Mouse (Mus musculus) stomach, embryonic 14.5 days (tissue): ENCODE data around the gene Carmil2. TPM values are rescaled to one million over a fixed set of nuclear protein-coding genes. Genes with fewer than 3 reads are reported as not detected.

ENCODE experiments used
- ATAC-seq: fragments of 200-750 bp; cut with Nextera tagmentation; 2 replicates; pipeline ENCODE4 v1.8.0; 2017; ENCODE audit warnings: low read depth, moderate TSS enrichment; ENCODE audit not compliant: insufficient number of reproducible peaks, insufficient read depth, low FRiP score
- H3K27ac ChIP-seq: fragments of 300-500 bp; sonication (generic); 2 replicates; pipeline ENCODE4 v1.5.1; 2014; ENCODE audit warnings: mild to moderate bottlenecking, low read length, moderate library complexity, mixed read lengths
- H3K27me3 ChIP-seq: fragments of 300-500 bp; sonication (generic); 2 replicates; pipeline ENCODE4 v1.6.1; 2014; ENCODE audit warnings: low read length, control low read depth, mixed read lengths; ENCODE audit not compliant: control insufficient read depth, insufficient read depth
- H3K36me3 ChIP-seq: fragments of 300-500 bp; sonication (generic); 2 replicates; pipeline ENCODE4 v1.6.1; 2014; ENCODE audit warnings: mild to moderate bottlenecking, control low read depth, low read length, moderate library complexity, mixed read lengths; ENCODE audit not compliant: control insufficient read depth, insufficient read depth
- H3K4me1 ChIP-seq: fragments of 300-500 bp; sonication (generic); 2 replicates; pipeline ENCODE4 v1.6.1; 2014; ENCODE audit warnings: low read length, control low read depth, mixed read lengths; ENCODE audit not compliant: control insufficient read depth, insufficient read depth
- H3K4me2 ChIP-seq: fragments of 300-500 bp; sonication (generic); replicated peaks from 2 replicates; pipeline ENCODE4 v1.6.1; 2014; ENCODE audit warnings: low read depth, low read length, control low read depth
- H3K4me3 ChIP-seq: fragments of 300-500 bp; sonication (generic); 2 replicates; pipeline ENCODE4 v1.5.1; 2014; ENCODE audit warnings: low read depth, low read length, control low read depth
- H3K9ac ChIP-seq: fragments of 300-500 bp; sonication (generic); replicated peaks from 2 replicates; pipeline ENCODE4 v1.6.1; 2014; ENCODE audit warnings: low read depth, mild to moderate bottlenecking, control low read depth, low read length, moderate library complexity, mixed read lengths
- H3K9me3 ChIP-seq: fragments of 300-500 bp; sonication (generic); 2 replicates; pipeline ENCODE4 v1.6.1; 2016; ENCODE audit warnings: low read depth, low read length, control low read depth; ENCODE audit not compliant: control insufficient read depth
- WGBS: fragments of 180-500 bp; shearing (Covaris S2); extraction: QIAGEN DNeasy Blood & Tissue Kit; methylation state at CpG from one replicate; pipeline ENCODE4 v1.1.7; 2014; 5-methylcytosine and 5-hydroxymethylcytosine counted together
- polyA plus RNA-seq: library from polyadenylated mRNA; unstranded; fragments of >200 nt; fragmentation: Nextera tagmentation; extraction: Ambion mirVana; gene quantifications from 2 replicates; pipeline ENCODE4 v1.2.1, GENCODE M21; 2014

Carmil2 gene
- polyA plus RNA-seq, 1 experiment from 2014 or later: 1.0 TPM

GRCm38 (mm10) chr8:105657641-105658040, 28.4 kb upstream of the Carmil2 start:
- Histone ChIP-seq H3K27me3 (no peaks in the 10 kb centered on the region), H3K4me3 (no peak overlapping the region), H3K4me2 (no peak overlapping the region), H3K4me1 (no peaks in the 10 kb centered on the region), H3K9me3 (no peaks in the 10 kb centered on the region), H3K27ac (no peak overlapping the region), H3K36me3 (peaks cover 16% of the 10 kb centered on the region), H3K9ac (no peak overlapping the region)
- no peak for ATAC-seq

DNA sequence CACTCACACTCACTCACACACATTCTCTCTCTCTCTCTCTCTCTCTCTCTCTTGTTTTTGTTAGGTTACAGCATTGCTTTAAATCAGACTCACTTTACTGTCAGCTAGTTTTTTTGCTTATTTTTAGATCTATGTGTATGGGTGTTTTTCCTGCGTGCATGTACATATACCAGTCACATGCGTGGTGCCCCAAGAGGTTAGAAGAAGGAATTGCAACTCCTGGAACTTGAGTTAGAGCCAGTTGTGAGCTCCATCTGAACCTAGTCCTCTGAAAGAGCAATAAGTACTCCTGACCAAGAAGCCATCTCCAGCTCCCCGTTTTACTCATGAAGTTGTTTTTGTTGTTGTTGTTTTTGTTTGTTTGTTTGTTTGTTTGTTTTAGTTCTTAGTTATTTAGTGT, 24.9 kb upstream of the Carmil2 start:
- no peaks in the 10 kb centered on the region for H3K9me3 ChIP-seq
- peaks cover 25% of the 10 kb centered on the region for H3K36me3 ChIP-seq
- WGBS: 77% methylated on average over 3 of the region's 3 CpGs
- H3K27ac ChIP-seq: no peak overlapping the region
- no peak overlapping the region for H3K9ac ChIP-seq
- no peaks in the 10 kb centered on the region for H3K4me1 ChIP-seq
- no peak overlapping the region for H3K4me2 ChIP-seq
- no peak overlapping the region for H3K4me3 ChIP-seq
- no peaks in the 10 kb centered on the region for H3K27me3 ChIP-seq
- no peak for ATAC-seq

GRCm38 (mm10) chr8:105677891-105678290, 8.2 kb upstream of the Carmil2 start:
- peaks cover 79% of the 10 kb centered on the region for H3K36me3 ChIP-seq
- WGBS: 74% methylated on average over 1 of the region's 1 CpGs
- H3K27ac ChIP-seq: no peak overlapping the region
- no peaks in the 10 kb centered on the region for H3K9me3 ChIP-seq
- no peak overlapping the region for H3K9ac ChIP-seq
- no peaks in the 10 kb centered on the region for H3K27me3 ChIP-seq
- H3K4me1 ChIP-seq: no peaks in the 10 kb centered on the region
- no peak overlapping the region for H3K4me3 ChIP-seq
- H3K4me2 ChIP-seq: no peak overlapping the region
- no peak for ATAC-seq

GRCm38 (mm10) chr8:105685325-105685724, 749 bp upstream of the Carmil2 start:
- no peaks in the 10 kb centered on the region; the same call in 1 of the 2 replicates for H3K4me1 ChIP-seq
- no peak overlapping the region for H3K4me2 ChIP-seq
- no peak overlapping the region for H3K4me3 ChIP-seq
- H3K36me3 ChIP-seq: peaks cover 38% of the 10 kb centered on the region
- H3K9me3 ChIP-seq: no peaks in the 10 kb centered on the region
- ATAC-seq: no peak
- no peak overlapping the region for H3K9ac ChIP-seq
- 72% methylated on average over 7 of the region's 7 CpGs for WGBS
- no peaks in the 10 kb centered on the region for H3K27me3 ChIP-seq
- H3K27ac ChIP-seq: no peak overlapping the region

DNA sequence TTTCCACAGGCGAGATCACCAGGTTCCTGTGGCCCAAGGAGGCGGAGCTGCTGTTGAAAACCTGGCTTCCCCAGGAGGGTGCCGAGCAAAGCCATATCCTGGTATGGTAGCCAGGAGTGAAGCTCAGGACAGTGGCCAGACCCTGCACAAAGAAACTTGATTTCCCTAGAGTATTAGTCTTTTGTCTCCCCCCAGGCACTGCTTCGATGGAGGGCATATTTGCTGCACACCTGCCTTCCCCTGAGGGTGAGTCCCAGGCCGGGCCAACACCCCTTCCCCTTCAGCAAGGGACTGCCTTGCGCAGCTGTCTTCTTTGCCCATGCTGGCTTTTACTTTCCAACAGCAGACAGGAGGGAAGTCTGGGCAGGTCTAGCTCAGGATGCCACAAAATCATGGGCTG, 477 bp downstream of the Carmil2 start:
- H3K27me3 ChIP-seq: no peaks in the 10 kb centered on the region
- no peak for ATAC-seq
- H3K9ac ChIP-seq: no peak overlapping the region
- H3K36me3 ChIP-seq: peaks cover 27% of the 10 kb centered on the region
- H3K4me1 ChIP-seq: no peaks in the 10 kb centered on the region; the same call in 1 of the 2 replicates
- H3K27ac ChIP-seq: no peak overlapping the region
- H3K4me3 ChIP-seq: no peak overlapping the region
- no peaks in the 10 kb centered on the region for H3K9me3 ChIP-seq
- 69% methylated on average over 6 of the region's 6 CpGs for WGBS
- no peak overlapping the region for H3K4me2 ChIP-seq

DNA sequence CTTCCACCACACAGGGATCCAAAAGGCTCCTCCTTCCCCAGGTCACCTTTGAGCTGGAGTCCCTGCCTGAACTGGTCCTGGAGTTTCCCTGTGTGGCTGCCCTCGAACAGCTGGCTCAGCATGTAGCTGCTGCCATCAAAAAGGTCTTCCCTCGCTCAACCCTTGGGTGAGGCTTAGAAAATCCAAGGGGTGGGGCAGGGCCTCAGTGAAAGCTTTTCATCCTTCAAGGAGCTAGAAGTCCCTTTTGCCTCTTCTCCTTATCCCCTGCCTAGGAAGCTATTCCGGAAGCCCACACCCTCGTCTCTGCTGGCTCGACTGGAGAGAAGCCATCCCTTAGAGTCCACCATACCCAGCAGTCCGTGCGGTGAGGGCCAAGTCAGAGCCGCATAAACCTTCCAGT, 1.4 kb downstream of the Carmil2 start:
- Histone ChIP-seq H3K4me1 (no peaks in the 10 kb centered on the region; the same call in 1 of the 2 replicates), H3K36me3 (peaks cover 19% of the 10 kb centered on the region), H3K9me3 (no peaks in the 10 kb centered on the region), H3K27ac (no peak overlapping the region), H3K27me3 (no peaks in the 10 kb centered on the region), H3K4me2 (no peak overlapping the region), H3K9ac (no peak overlapping the region), H3K4me3 (no peak overlapping the region)
- no peak for ATAC-seq
- 64% methylated on average over 8 of the region's 8 CpGs for WGBS

DNA sequence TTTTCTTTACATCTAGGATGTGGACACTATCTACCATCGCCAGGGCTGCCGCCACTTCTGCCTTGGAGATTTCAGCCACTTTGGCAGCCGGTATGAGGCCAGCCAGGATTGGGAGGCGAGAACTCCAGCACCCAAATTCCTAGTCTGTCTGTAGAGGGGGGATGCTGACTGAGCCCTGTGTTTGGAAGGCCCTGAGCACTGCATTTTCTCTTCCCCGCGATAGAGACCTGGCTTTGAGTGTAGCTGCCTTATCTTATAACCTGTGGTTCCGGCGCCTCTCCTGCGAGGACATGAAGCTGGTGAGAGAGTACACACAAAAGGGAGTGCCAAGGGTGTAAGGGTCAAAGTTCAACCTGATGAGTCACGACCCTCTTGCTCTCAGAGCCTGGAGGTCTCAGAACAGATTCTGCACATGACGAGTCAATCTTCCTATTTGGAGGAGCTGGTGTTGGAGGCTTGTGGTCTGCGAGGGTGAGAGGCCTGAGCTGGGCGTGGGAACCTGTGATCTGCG, 2.2 kb downstream of the Carmil2 start:
- Histone ChIP-seq H3K4me2 (no peak overlapping the region), H3K4me1 (no peaks in the 10 kb centered on the region; the same call in 1 of the 2 replicates), H3K36me3 (peaks cover 12% of the 10 kb centered on the region), H3K9me3 (no peaks in the 10 kb centered on the region), H3K4me3 (no peak overlapping the region), H3K9ac (no peak overlapping the region), H3K27ac (no peak overlapping the region), H3K27me3 (no peaks in the 10 kb centered on the region)
- 56% methylated on average over 14 of the region's 14 CpGs for WGBS
- ATAC-seq: no peak

DNA sequence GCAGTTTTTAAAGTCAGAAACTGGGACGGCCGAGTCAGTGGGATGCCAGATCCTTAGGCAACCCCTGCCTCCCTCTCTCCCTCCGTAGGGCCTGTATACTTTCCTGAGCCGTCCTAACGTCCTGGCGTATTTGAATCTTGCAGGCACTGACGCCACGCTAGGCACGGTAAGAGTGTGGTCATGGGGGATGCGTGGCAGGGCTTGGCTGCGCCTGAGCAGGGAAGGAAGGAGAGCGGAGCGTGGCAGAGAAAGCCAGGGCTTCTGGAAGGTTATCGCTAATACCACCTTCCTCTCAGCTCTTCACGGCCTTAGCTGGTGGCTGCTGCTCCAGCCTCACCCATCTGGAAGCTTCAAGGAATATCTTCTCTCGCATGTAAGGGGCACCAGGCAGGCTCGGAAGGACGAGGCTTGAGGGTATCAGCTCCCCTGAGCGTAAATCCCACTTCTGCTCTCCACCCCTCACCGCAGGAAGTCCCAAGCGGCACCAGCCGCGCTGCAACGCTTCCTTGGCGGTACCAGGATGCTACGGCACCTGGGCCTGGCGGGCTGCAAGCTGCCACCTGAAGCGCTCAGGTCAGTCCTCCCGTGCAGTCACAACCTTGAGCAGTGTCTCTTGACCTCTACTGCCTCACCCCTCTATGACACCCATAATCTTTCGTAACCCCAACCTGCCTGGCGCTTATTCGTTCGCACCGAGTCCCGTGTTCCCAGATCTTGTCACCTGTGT, 3.3 kb downstream of the Carmil2 start:
- Histone ChIP-seq H3K27ac (no peak overlapping the region), H3K36me3 (peaks cover under 1% of the 10 kb centered on the region; the same call in 1 of the 2 replicates), H3K4me1 (peaks cover 5% of the 10 kb centered on the region), H3K9me3 (no peaks in the 10 kb centered on the region), H3K4me2 (no peak overlapping the region), H3K27me3 (no peaks in the 10 kb centered on the region), H3K9ac (no peak overlapping the region), H3K4me3 (no peak overlapping the region)
- ATAC-seq: no peak
- 62% methylated on average over 35 of the region's 35 CpGs for WGBS

DNA sequence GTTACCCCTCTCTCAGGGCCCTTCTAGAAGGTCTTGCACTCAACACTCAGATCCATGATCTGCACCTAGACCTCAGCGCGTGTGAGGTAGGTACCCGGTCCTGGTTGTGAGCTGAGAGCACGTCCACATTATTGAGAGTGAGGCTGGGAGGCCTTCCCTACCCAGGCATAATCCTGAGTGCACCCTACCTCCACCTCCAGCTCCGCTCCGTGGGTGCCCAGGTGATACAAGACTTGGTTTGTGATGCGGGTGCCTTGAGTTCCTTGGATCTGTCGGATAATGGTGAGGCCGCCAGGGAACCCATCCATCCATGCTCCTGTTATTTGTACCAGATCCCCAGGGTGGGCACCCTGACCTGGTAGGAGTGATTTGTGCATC, 3.9 kb downstream of the Carmil2 start:
- WGBS: 89% methylated on average over 9 of the region's 9 CpGs
- Histone ChIP-seq H3K4me3 (no peak overlapping the region), H3K4me1 (peaks cover 5% of the 10 kb centered on the region), H3K9me3 (no peaks in the 10 kb centered on the region), H3K27me3 (no peaks in the 10 kb centered on the region), H3K27ac (no peak overlapping the region), H3K4me2 (no peak overlapping the region), H3K9ac (no peak overlapping the region), H3K36me3 (no peaks in the 10 kb centered on the region)
- ATAC-seq: no peak
